Comparison of ENCODE assay signal across 8 mouse cellular contexts in genomic region chr3:116861540-116862067, GRCm38 (mm10). TPM values are rescaled to one million over a fixed set of nuclear protein-coding genes. Genes with fewer than 3 reads are reported as not detected.
DNase-seq lines count a peak whose midpoint lies in the region; ATAC-seq lines count a peak whose summit lies in the region.

No protein-coding gene starts in this region.

- ATAC-seq in hindbrain, embryonic 14.5 days (ENCODE audit: low FRiP score), result peak; percentile 80

- no peaks in the 10 kb centered on the region for H3K36me3 ChIP-seq in hindbrain, embryonic 14.5 days (replicated peaks; ENCODE audit: control insufficient read depth, insufficient read depth)

- H3K4me1 ChIP-seq in hindbrain, embryonic 14.5 days (replicated peaks; ENCODE audit: control insufficient read depth, insufficient read depth, low read length), result 0 out of 2 replicates have a peak, but pooled peaks cover 5% of the 10 kb centered on the region

- peak; percentile 80 for DNase-seq in NIH3T3 (ENCODE audit: low read depth)
- peak; percentile 11 for DNase-seq in cerebellum, adult 9-11 months
- DNase-seq in frontal cortex, postnatal 25 days (ENCODE audit: low spot score in 2 of 2), result peak; percentile 9 to 27
- peak; percentile 68 for DNase-seq in hindbrain, embryonic 14.5 days (ENCODE audit: low spot score)
- DNase-seq in layer of hippocampus, postnatal 25 days (ENCODE audit: extremely low spot score in 1 of 2, low spot score in 1 of 2), result peak; percentile 35 to 42
- peak; percentile 70 for DNase-seq in lung, postnatal 25 days (ENCODE audit: low spot score)
- peak; percentile 72 for DNase-seq in ovary, postnatal 36 days (ENCODE audit: low spot score)
- peak; percentile 53 to 67 for DNase-seq in thymus, postnatal 10 days (ENCODE audit: low spot score in 2 of 2)

- peak overlapping the region; percentile 45 for H3K9ac ChIP-seq in hindbrain, embryonic 14.5 days

- no peaks in the 10 kb centered on the region for H3K27me3 ChIP-seq in hindbrain, embryonic 14.5 days (ENCODE audit: control insufficient read depth, insufficient read depth, low read length)

- 4% methylated on average over 25 of the region's 25 CpGs for WGBS in hindbrain, embryonic 14.5 days

- no peaks in the 10 kb centered on the region for H3K9me3 ChIP-seq in hindbrain, embryonic 14.5 days (ENCODE audit: control insufficient read depth, low read length)

- H3K27ac ChIP-seq in hindbrain, embryonic 14.5 days, result no peak overlapping the region

- H3K4me3 ChIP-seq in hindbrain, embryonic 14.5 days (replicated peaks; ENCODE audit: low read length), result peak overlapping the region; percentile 35

- H3K4me2 ChIP-seq in hindbrain, embryonic 14.5 days (replicated peaks), result peak overlapping the region; percentile 64

RNA-seq across cellular contexts. Expression of gene Frrs1, which starts 2.3 kb away (rescaled TPM):
- 4.8 and 6.0 TPM in 2 replicates for polyA plus RNA-seq in hindbrain, embryonic 14.5 days (2014; fragmentation: Nextera tagmentation; extraction: Ambion mirVana)
- total RNA-seq in layer of hippocampus, postnatal 25 days (2021), result under 1 TPM; 0.84 to 0.89 TPM

RNA-seq across cellular contexts. Expression of gene Agl, which starts 53.6 kb away (rescaled TPM):
- 18.9 and 19.5 TPM in 2 replicates for polyA plus RNA-seq in hindbrain, embryonic 14.5 days (2014; fragmentation: Nextera tagmentation; extraction: Ambion mirVana)
- 10 to 100 TPM; 26.2 to 29.3 TPM for total RNA-seq in layer of hippocampus, postnatal 25 days (2021)

Comparison
In these comparisons a context has a peak if more than half of its experiments do, and no peak if none do; other contexts are left out.
1. DNase-seq: peak in every context shown above with its lines; median percentile 80 in NIH3T3; 72 in ovary, postnatal 36 days; 70 in lung, postnatal 25 days; 68 in hindbrain, embryonic 14.5 days; 60 in thymus, postnatal 10 days; 38 in layer of hippocampus, postnatal 25 days; 18 in frontal cortex, postnatal 25 days; 11 in cerebellum, adult 9-11 months.